Mouse (Mus musculus) limb, embryonic 11.5 days (tissue): ENCODE measurements around the gene Gmppb. TPM values are rescaled to one million over a fixed set of nuclear protein-coding genes. Genes with fewer than 3 reads are reported as not detected.

Experiments used
- ATAC-seq: fragments of 200-750 bp; cut with Nextera tagmentation; 2 replicates; pipeline ENCODE4 v1.8.0; 2017; ENCODE audit warnings: low read depth; ENCODE audit not compliant: insufficient number of reproducible peaks, low FRiP score, low TSS enrichment
- DNase-seq: peaks from one replicate; pipeline ENCODE4 v3.0.0-alpha.2; 2015; ENCODE audit warnings: low spot score
- H3K27ac ChIP-seq: fragments of 300-500 bp; sonication (generic); replicated peaks from 2 replicates; pipeline ENCODE4 v1.5.1; 2014; ENCODE audit warnings: low read depth, mild to moderate bottlenecking, low read length
- H3K27me3 ChIP-seq: fragments of 300-500 bp; sonication (generic); 2 replicates; pipeline ENCODE4 v1.6.1; 2014; ENCODE audit warnings: mild to moderate bottlenecking, low read length, mixed read lengths; ENCODE audit not compliant: control insufficient read depth, insufficient read depth
- H3K36me3 ChIP-seq: fragments of 300-500 bp; sonication (generic); 2 replicates; pipeline ENCODE4 v1.6.1; 2014; ENCODE audit warnings: mild to moderate bottlenecking, low read length, moderate library complexity, mixed read lengths; ENCODE audit not compliant: control insufficient read depth, insufficient read depth
- H3K4me1 ChIP-seq: fragments of 300-500 bp; sonication (generic); 2 replicates; pipeline ENCODE4 v1.6.1; 2014; ENCODE audit warnings: low read length, mixed read lengths; ENCODE audit not compliant: control insufficient read depth, insufficient read depth
- H3K4me2 ChIP-seq: fragments of 300-500 bp; sonication (generic); 2 replicates; pipeline ENCODE4 v1.6.1; 2014; ENCODE audit warnings: low read depth, mild to moderate bottlenecking, moderate library complexity; ENCODE audit not compliant: severe bottlenecking
- H3K4me3 ChIP-seq: fragments of 300-500 bp; sonication (generic); 2 replicates; pipeline ENCODE4 v1.5.1; 2014; ENCODE audit warnings: low read depth, low read length
- H3K9ac ChIP-seq: fragments of 300-500 bp; sonication (generic); 2 replicates; pipeline ENCODE4 v1.6.1; 2014; ENCODE audit warnings: mild to moderate bottlenecking, low read length
- H3K9me3 ChIP-seq: fragments of 300-500 bp; sonication (generic); 2 replicates; pipeline ENCODE4 v1.6.1; 2016; ENCODE audit warnings: low read length; ENCODE audit not compliant: control insufficient read depth
- WGBS: fragments of 180-500 bp; shearing (Covaris S2); extraction: QIAGEN DNeasy Blood & Tissue Kit; methylation state at CpG from one replicate; pipeline ENCODE4 v1.1.7; 2014; 5-methylcytosine and 5-hydroxymethylcytosine counted together
- polyA plus RNA-seq: library from polyadenylated mRNA; unstranded; fragments of >200 nt; fragmentation: Nextera tagmentation; extraction: Ambion mirVana; gene quantifications from 2 replicates; pipeline ENCODE4 v1.2.1, GENCODE M21; 2014

Gene Gmppb
- polyA plus RNA-seq, 1 experiment from 2014 or later = 20.6 TPM

DNA sequence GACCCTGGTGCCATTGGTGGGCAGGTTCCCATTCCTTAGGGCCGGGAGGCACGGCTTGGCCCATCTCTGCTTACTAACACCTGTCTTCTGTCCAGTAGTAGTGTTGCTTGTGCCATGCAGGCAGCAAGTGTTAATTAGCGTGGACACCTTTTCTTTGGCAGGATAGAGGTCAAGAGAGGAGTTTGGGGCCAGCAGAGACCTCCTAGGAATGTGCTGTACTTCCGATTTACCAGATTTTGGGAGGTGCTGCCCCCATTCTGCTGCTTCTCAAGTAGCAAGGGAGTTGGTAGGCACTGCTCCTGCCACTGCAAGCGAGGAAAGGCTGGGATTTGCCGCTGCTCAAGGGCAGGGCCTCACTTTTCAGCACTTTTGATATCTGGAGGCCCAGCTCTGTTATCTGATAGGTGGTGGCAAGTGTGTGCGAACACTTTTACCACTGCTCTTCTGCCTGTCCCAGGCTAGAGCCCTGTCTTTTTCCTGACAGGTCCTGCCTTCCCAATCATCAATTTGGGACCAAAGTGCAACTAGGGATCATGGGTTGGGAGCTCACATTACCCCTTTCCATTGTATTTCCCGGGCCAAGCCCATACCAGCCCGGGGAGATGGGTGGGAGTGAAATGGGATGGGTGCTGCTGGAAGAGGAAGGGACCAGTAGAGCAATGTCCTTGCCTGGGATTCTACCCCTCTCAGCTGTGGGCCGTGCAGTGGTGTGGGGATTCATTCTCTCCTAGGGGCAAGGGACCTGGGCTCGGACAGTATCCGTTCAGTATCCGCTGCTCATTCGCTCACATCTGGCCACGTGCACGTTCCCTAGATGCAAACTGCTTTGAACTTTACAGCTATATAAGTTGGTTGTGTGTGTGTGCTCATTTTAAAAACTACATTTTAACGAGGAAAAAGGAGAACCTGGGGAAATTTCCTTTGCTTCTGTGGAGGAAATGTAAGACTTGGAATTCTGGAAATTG, 1.2 kb upstream of the Gmppb start:
- Histone ChIP-seq H3K4me1 (peaks cover 4% of the 10 kb centered on the region; the same call in 1 of the 2 replicates), H3K36me3 (peaks cover 25% of the 10 kb centered on the region), H3K4me2 (peak overlapping the region; percentile 88), H3K27ac (no peak overlapping the region; the same call in 1 of the 2 replicates), H3K9me3 (no peaks in the 10 kb centered on the region), H3K4me3 (peak overlapping the region; percentile 78), H3K9ac (peak overlapping the region; percentile 36; the same call in 1 of the 2 replicates), H3K27me3 (no peaks in the 10 kb centered on the region)
- ATAC-seq (no peak), DNase-seq (no peak)
- 48% methylated on average over 17 of the region's 17 CpGs for WGBS

DNA sequence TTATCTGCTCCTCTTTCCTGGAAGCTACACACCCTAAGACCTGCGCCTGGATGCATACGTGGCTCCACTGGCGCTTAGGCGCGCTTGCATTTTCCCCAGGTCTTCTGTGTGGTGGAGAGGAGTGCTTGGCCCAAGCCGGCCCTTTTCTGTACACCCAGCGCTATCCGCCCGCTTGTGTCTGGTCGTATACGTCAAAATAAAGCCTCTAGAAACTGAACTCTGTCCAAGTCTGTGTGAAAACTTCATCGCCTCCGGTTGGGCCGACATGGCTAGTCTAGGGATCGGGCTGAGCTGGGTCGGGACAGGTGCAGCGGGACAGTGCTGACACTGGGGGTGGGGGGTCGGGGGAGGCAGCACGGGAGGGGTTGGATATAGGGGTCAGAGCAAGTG, 481 bp upstream of the Gmppb start:
- peaks cover 7% of the 10 kb centered on the region; the same call in 1 of the 2 replicates for H3K4me1 ChIP-seq
- peak overlapping the region; percentile 88 for H3K4me2 ChIP-seq
- peak overlapping the region; percentile 36; the same call in 1 of the 2 replicates for H3K9ac ChIP-seq
- H3K27ac ChIP-seq = no peak overlapping the region; the same call in 1 of the 2 replicates
- H3K27me3 ChIP-seq = no peaks in the 10 kb centered on the region
- no peak for DNase-seq
- WGBS = 1% methylated on average over 19 of the region's 19 CpGs
- H3K9me3 ChIP-seq = no peaks in the 10 kb centered on the region
- peaks cover 25% of the 10 kb centered on the region for H3K36me3 ChIP-seq
- H3K4me3 ChIP-seq = peak overlapping the region; percentile 78
- ATAC-seq = peak; percentile 24; the same call in 1 of the 2 replicates

DNA sequence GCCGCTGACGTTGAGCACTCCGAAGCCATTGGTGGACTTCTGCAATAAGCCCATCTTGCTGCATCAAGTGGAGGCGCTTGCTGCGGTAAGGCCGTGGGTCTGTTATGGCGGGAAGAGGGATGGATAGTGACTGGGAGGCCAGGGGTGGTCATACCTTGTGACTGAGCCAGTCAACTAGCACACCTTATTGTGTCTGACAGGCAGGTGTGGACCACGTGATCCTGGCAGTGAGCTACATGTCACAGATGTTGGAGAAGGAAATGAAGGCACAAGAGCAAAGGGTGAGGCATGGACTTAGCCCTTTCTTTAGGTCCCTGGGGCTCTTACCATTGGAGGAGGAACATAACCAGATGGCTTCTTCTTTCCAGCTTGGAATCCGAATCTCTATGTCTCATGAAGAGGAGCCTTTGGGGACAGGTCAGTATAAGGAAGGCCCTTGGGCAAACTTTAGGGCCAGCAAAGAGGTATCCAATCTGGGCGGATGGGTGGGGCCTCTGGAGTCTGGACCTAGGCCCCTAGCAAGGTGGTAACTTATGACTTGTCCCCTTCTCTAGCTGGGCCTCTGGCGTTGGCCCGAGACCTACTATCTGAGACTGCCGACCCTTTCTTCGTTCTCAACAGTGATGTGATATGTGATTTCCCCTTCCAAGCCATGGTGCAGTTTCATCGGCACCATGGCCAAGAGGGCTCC, 664 bp downstream of the Gmppb start:
- WGBS = 47% methylated on average over 15 of the region's 15 CpGs
- Histone ChIP-seq H3K36me3 (peaks cover 30% of the 10 kb centered on the region), H3K4me1 (peaks cover 7% of the 10 kb centered on the region; the same call in 1 of the 2 replicates), H3K27me3 (no peaks in the 10 kb centered on the region), H3K4me3 (peak overlapping the region; percentile 78), H3K9me3 (no peaks in the 10 kb centered on the region), H3K9ac (peak overlapping the region; percentile 70), H3K4me2 (peak overlapping the region; percentile 88), H3K27ac (0 out of 2 replicates have a peak overlapping the region, but pooled peaks have one; percentile 26)
- peak; percentile 14 for ATAC-seq
- no peak for DNase-seq

DNA sequence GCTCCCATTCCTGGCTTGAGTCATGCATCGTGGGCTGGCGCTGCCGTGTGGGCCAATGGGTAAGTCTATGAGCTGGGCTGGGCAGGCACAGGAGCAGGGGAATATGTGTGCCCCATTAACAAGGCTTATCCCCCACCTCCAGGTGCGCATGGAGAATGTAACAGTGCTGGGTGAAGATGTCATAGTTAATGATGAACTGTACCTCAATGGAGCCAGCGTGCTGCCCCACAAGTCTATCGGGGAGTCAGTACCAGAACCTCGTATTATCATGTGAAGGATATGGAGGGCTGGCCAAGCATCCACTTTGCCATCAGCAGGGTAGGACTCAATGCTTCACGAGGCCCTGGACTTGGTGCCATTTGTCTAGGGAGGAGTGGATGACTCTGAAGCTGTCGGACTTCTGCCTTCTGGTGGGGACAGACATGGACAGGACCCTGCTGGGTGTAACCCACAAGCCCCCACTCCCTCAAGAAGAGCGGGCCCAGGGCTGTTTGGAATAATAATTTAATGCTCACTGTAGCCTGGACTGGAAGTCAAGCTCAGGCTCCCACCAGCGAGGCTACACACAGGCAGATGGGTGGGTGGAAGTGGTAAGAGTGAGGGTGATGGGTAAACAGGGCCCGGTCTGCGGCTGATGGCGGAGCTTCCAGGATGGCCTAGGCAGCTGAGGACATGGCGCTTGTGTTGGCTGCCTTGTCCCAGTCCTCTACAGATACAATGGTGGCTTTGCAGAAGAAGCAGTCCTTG, 2.3 kb downstream of the Gmppb start:
- H3K27ac ChIP-seq = no peak overlapping the region
- H3K9me3 ChIP-seq = no peaks in the 10 kb centered on the region
- no peak overlapping the region for H3K9ac ChIP-seq
- no peak for DNase-seq
- H3K36me3 ChIP-seq = peaks cover 19% of the 10 kb centered on the region
- ATAC-seq = no peak
- H3K4me1 ChIP-seq = peaks cover 7% of the 10 kb centered on the region; the same call in 1 of the 2 replicates
- H3K4me3 ChIP-seq = no peak overlapping the region
- no peak overlapping the region for H3K4me2 ChIP-seq
- 94% methylated on average over 15 of the region's 15 CpGs for WGBS
- H3K27me3 ChIP-seq = no peaks in the 10 kb centered on the region

DNA sequence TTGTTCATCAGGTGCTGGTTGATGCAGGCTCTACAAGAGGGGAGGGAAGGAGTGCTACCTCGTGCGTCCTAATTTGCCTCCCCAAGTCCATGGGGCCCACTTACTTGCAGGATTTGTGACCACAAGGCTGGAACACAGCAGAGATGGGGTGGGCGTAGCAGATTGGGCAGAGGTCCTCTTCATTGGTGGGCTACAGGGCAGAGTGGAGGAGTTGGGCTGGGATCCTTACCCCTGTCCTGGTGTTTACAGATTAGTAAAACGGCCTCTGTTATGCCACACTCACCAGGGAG, 2.8 kb downstream of the Gmppb start:
- Histone ChIP-seq H3K4me2 (no peak overlapping the region), H3K36me3 (peaks cover 17% of the 10 kb centered on the region), H3K4me1 (peaks cover 7% of the 10 kb centered on the region; the same call in 1 of the 2 replicates), H3K27me3 (no peaks in the 10 kb centered on the region), H3K9ac (no peak overlapping the region), H3K4me3 (no peak overlapping the region), H3K27ac (no peak overlapping the region), H3K9me3 (no peaks in the 10 kb centered on the region)
- DNase-seq (no peak), ATAC-seq (no peak)
- WGBS = 75% methylated on average over 4 of the region's 4 CpGs

DNA sequence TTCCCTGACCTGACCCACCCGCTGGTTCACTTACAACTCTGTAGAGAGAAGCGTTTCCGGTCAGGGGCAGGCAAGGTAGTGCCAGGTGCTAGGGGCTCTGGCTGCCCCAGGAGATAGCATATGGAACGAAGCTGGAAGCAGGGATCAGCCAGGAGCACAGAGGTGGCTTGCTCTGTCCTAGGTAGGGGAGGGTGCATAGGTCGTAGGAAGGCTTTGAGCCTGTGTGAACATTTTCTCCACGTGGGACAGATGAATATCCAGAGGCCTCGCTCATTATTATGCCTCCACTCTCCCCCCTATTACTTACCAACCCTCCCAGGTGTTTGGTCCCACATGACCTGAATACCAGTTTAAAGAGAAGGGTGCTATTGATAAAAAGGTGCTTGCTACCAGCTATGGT, 3.4 kb downstream of the Gmppb start:
- no peaks in the 10 kb centered on the region for H3K9me3 ChIP-seq
- no peaks in the 10 kb centered on the region for H3K27me3 ChIP-seq
- peaks cover 17% of the 10 kb centered on the region for H3K36me3 ChIP-seq
- no peak overlapping the region for H3K27ac ChIP-seq
- ATAC-seq = no peak
- H3K4me3 ChIP-seq = no peak overlapping the region
- no peak overlapping the region for H3K4me2 ChIP-seq
- WGBS = 74% methylated on average over 7 of the region's 7 CpGs
- H3K9ac ChIP-seq = no peak overlapping the region
- peaks cover 7% of the 10 kb centered on the region; the same call in 1 of the 2 replicates for H3K4me1 ChIP-seq
- DNase-seq = no peak

DNA sequence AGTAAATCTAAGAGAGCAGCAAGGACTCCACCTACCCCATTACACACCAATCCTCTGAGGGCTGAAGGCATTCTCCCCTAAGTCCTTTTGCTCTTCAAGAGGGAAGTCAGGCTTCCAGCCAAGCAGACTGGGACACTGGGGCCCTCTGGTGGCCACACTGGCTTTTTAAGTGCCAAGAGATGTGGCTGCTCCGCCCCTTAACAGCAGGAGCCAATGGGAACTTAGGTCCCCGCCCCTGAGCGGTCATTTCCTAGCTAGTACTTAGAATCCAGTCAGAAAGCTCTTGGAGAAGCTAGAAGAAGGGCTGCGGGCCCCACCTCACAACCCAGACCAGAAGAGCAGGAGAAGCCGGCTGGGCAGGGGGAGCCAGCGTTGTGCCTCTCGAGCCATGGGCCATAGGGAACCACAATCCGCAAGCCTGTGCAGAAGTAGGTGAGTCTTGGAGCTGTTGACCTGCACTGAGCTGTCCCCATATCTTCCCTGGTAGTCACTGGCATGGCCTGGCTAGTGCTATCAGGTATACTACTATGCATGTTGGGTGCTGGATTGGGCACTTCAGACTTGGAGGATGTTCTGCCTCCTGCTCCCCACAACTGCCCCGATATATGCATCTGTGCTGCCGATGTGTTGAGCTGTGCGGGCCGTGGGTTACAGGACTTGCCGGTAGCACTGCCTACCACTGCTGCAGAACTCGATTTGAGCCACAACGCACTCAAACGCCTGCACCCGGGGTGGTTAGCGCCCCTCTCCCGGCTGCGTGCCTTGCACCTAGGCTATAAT, 4.0 kb downstream of the Gmppb start, which contains the start of gene Amigo3:
Gene Amigo3, plus strand, starts transcription at position 275 of the 780 bp plus-strand sequence.
- H3K4me2 ChIP-seq = 0 out of 2 replicates have a peak within 1 kb of the TSS, but pooled peaks have one; percentile 15
- DNase-seq = peak; percentile 98
- ATAC-seq = peak; percentile 14; the same call in 1 of the 2 replicates
- peaks cover 7% of the 10 kb centered on the region; the same call in 1 of the 2 replicates for H3K4me1 ChIP-seq
- no peak within 1 kb of the TSS for H3K4me3 ChIP-seq
- no peaks in the 10 kb centered on the region for H3K27me3 ChIP-seq
- WGBS = 58% methylated on average over 20 of the region's 20 CpGs
- no peaks in the 10 kb centered on the region for H3K9me3 ChIP-seq
- H3K9ac ChIP-seq = no peak within 1 kb of the TSS
- H3K27ac ChIP-seq = no peak within 1 kb of the TSS
- peaks cover 17% of the 10 kb centered on the region for H3K36me3 ChIP-seq
